Mouse (Mus musculus) left cerebral cortex, adult 18-20 months (tissue): ENCODE measurements around the gene Sestd1. TPM values are rescaled to one million over a fixed set of nuclear protein-coding genes. Genes with fewer than 3 reads are reported as not detected.

Source experiments
- DNase-seq, 2 experiments: peaks; one replicate each; pipeline ENCODE4 v3.0.0; 2021 to 2022; ENCODE audit warnings: low spot score in 2 of 2, mixed read lengths in 1 of 2
- total RNA-seq, 2 experiments: library from RNA; stranded (reverse); gene quantifications; 2 replicates each; pipeline ENCODE4 v1.2.3; 2021

The Sestd1 gene
- total RNA-seq, 2 experiments from 2014 or later, result 48.2 to 54.6 TPM

- DNase-seq, result no peak
Observed at GRCm38 (mm10) chr2:77143536-77143935, 136.9 kb downstream of the Sestd1 start.

DNA sequence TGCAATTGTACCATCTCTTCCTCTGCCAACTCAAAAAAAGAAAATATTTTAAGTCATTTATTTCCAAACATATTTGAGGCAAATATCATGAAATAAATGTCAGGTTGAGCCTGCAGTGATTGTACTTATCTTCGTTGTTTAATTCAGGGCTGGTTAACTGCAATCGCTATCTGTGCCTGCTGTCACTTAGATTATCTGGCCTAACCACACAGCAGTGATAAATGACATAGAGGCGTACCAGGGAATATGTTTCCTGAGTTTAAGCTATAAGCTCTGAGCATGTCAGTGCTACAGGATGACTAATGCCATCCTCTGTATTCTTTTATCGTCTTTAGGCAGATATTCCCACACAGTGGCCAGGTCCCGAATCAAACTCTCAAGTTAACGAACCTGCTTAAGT, 141.5 kb downstream of the Sestd1 start:
- no peak for DNase-seq

DNA sequence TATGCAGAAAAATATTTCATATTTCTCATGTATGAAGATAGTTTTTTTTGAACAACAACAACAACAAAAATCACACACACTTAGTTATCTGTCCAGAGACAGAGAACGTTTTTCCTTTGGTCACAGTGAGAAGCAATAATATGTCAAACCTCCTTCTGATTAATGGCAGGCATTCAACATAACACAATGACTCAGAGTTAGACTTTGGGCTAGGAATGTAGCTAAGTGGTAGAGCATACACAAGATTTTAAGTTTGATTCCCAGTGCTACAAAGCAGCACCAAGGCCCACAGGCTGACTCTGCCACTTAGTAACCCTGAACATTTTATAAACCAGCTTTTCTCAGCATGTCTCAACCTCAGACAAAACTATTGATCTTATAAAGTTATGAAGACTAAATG, 145.5 kb downstream of the Sestd1 start:
- no peak for DNase-seq

- DNase-seq, result no peak
Observed at GRCm38 (mm10) chr2:77133407-77133806, 147.0 kb downstream of the Sestd1 start.

Other genes with a start within 250 kb of the Sestd1 start
- gene Ccdc141, start 110.0 kb downstream of the Sestd1 start, total RNA-seq, result 10 to 100 TPM; 18.4 to 21.2 TPM